Mouse (Mus musculus) adrenal gland, postnatal 14 days (tissue): ENCODE results near the gene Rab3c. TPM values are rescaled to one million over a fixed set of nuclear protein-coding genes. Genes with fewer than 3 reads are reported as not detected.

ENCODE experiments used
- DNase-seq: peaks from one replicate; pipeline ENCODE4 v3.0.0; 2021; ENCODE audit warnings: mixed read lengths
- long read RNA-seq, 2 experiments: library from polyadenylated mRNA; stranded (forward); transcript quantifications; one replicate each; pipeline ENCODE4 v2.0.0; 2021
- total RNA-seq: library from RNA; stranded (reverse); gene quantifications from 2 replicates; pipeline ENCODE4 v1.2.3, GENCODE M21; 2021

The Rab3c gene
- 29.3 and 30.6 TPM in 2 replicates for total RNA-seq
- long read RNA-seq, experiment 1, full-length matches to known transcripts = 7 of 13 reads
- long read RNA-seq, experiment 1, partial matches to known transcripts = 0 of 13 reads
- long read RNA-seq, experiment 1, other reads (novel, unspliced or antisense) = 6 of 13 reads
- long read RNA-seq, experiment 2, full-length matches to known transcripts = 4 of 14 reads
- long read RNA-seq, experiment 2, partial matches to known transcripts = 0 of 14 reads
- long read RNA-seq, experiment 2, other reads (novel, unspliced or antisense) = 10 of 14 reads

DNA sequence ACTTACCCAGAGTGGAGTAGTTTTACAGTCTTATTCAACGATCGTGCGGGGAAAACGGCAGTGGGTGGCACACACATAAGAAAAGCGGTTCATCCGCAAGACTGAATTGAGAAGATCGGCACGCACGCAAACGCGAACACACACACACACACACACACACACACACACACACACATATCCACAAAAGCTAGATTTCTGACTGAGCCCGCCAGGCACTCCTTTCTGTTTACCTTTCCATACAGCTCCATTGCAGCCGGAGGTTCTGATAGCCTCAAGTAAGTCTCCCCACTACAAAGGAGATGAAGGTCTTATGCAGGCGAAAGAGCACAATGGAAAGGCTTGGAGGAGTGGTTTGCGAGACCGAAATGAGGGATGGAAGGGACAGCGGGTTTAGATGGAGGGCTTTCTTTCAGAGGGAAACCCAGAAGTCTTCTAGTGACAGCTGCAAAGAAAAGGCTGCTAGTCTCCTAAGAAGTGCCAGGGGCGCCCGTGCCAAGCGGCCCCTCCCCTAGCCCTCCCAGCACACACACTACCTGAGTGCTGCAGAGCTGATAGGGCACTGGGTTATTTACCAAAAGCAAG is at the start of gene Rab3c:
TSS of gene Rab3c (minus strand) at position 434 of the 582 bp plus-strand sequence.
- peak; percentile 4 for DNase-seq

DNA sequence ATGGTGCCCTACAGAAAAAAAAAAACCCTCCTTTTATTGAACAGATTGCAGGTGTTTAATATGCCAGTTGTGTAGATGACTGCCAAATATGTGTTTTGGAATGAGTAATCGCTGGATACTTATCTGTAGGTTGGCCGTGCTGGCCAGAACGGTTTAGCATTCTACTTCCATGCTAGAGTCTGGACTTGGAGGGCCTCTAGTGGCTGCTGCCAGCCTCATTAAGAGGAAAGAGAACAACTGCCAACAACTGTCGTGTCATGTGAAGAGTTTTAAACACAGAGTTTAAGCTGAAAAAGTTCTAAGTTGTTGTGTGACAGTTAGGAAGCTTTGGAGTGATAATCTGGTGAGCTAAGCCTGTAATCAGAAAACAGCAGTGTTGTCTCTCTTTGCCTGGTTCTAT is 38.0 kb upstream of the Rab3c start:
- DNase-seq = peak; percentile 13

GRCm38 (mm10) chr13:110307188-110307587 is 26.4 kb upstream of the Rab3c start:
- no peak for DNase-seq

GRCm38 (mm10) chr13:110297112-110297511 is 16.3 kb upstream of the Rab3c start:
- DNase-seq = no peak

DNA sequence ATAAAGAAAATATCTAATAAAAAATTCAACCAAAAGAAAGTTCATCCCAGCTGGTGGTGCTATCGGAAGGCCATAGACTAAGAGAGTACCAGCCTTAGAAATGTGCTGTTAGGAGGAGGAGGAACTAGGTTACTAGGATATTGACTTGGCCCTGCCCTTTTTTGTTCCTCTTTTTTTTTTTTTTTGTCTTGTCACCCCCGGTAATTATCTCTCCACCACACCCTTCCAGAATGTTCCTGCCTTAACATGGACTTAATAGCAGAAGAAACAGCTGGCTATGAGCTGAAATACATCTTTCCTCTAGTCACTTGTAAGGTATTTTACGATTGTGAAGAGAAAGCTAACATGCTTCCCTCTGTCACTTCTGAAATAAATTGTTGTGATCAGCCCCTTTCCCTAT is 7.7 kb upstream of the Rab3c start:
- DNase-seq = no peak

- DNase-seq = no peak
These were observed 3.0 kb upstream of the Rab3c start for GRCm38 (mm10) chr13:110283781-110284180.

DNA sequence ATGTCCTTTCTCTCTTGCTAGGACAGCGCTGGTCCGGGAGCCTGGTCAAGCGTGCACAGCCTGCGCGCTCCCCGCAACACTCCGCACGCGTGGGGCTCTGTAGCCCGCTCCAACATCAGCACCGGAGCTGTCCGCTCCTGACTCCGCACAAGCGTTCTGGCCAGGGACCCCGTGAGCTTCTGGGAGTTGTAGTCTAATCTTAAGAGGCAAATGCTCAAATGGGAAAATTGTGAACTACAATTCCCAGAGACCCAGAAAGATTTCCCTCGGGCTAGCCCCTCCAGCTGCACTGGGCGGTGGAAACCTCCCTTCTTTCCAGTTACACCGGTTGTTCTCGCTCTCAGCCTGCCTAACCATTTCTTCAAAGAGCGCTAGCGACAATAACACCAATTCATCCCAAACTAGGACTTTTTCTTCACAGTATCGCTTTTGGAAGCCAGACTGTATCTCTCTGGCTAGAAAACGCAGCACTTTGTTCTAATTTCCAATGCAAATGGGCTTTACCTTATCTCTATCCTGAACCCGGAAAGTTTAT is 701 bp downstream of the Rab3c start:
- peak; percentile 79 for DNase-seq

GRCm38 (mm10) chr13:110278976-110279736 is 1.6 kb downstream of the Rab3c start:
- DNase-seq = no peak

- no peak for DNase-seq
These were observed 3.1 kb downstream of the Rab3c start for GRCm38 (mm10) chr13:110277709-110278108.

GRCm38 (mm10) chr13:110275471-110275870 is 5.3 kb downstream of the Rab3c start:
- DNase-seq = no peak

DNA sequence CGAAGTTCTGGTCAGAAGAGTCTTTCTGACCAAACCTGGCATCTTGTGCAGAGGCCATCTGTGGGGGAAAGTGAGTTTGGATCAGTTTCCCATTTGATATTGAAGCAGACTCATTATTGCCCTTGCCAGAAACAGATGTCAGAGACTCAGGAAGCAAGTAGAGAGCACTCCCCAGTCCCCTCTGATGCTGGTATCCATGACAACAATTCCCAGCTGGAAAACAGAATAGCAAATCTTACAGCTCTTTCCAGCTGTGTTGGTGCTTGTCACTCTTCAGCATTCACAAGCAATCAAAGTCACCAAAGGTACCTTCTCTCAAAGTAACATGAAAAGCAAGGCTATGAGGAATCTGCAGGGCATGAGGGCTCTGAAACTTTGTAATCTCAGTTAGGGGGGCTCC is 20.1 kb downstream of the Rab3c start:
- no peak for DNase-seq

GRCm38 (mm10) chr13:110251453-110251852 is 29.3 kb downstream of the Rab3c start:
- no peak for DNase-seq

DNA sequence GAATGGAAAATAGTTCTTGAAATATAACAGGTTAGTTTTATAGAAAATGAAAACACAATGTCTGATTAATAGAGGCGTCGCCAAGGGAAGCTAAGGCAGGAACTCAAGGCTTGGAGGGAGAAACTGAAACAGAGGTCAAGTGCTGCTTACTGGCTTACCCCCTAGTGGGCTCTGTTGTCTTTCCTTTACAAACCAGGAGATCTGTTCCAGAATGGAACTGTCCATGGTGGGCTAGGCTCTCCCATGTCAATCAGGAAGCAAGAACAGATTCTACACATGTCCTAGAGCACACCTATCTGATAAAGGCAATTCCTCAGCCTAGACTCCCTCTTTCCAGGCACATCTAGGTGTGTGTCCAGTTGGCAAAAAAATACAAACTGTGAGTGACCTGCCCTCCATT is 32.3 kb downstream of the Rab3c start:
- DNase-seq = no peak

- no peak for DNase-seq
These were observed 41.8 kb downstream of the Rab3c start for GRCm38 (mm10) chr13:110238970-110239369.

- DNase-seq = no peak
These were observed 43.4 kb downstream of the Rab3c start for GRCm38 (mm10) chr13:110237209-110237935.

GRCm38 (mm10) chr13:110233364-110233763 is 47.4 kb downstream of the Rab3c start:
- DNase-seq = no peak

DNA sequence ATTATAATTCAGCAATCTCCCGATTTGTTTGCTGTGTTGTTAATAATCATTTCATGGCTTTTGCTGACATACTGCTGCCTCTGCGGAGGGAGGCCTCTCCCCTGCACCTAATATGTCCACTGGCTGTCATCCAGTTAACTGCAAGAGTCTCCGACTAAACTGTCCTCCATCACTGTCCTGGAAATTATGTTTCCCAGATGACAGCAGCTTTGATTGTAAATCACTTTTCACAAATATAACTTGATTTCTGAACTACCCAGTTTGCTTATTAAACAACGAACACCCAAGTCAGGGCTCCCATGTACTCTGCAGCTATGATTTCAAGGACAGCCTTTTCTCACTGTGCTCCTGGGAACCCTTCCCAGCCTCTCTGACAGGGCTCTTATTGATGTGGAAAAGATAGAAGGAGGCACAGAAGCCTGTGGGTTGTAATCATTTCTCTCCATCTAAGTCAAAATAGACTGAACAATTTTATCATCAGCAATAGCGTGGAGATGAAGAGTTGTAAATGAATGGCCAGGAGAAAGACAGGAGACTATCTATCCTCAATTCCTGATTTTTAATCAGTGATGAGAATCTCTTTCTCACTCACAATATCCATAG is 49.6 kb downstream of the Rab3c start:
- no peak for DNase-seq

GRCm38 (mm10) chr13:110230046-110230445 is 50.8 kb downstream of the Rab3c start:
- DNase-seq = no peak

GRCm38 (mm10) chr13:110219195-110219594 is 61.6 kb downstream of the Rab3c start:
- no peak for DNase-seq

GRCm38 (mm10) chr13:110218497-110218896 is 62.3 kb downstream of the Rab3c start:
- no peak for DNase-seq

DNA sequence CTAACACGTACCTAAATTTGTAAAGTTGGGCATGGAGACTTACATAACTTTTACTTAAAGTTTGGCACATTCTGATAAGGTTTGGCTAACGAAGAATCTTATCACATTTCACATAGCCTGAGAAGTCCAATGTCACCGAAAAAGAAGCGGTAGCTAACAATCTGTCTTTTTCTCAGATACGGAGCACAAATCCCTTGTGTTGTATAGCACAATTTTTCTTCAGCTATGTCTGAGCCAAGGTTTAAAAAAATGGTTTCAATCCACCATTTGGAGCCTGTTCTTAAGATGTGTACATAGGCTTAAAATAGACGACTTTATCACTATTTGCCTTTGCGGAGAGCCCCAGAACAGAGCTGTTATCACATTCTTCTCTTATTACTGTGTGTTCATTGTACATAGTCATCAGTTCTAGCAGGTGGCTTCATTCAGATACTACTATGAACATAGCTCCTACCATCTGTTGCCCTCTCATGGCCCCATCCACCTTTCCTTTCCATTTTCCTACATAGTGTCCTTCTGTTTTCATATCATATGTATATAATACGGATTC is 69.2 kb downstream of the Rab3c start:
- no peak for DNase-seq

GRCm38 (mm10) chr13:110198906-110199305 is 81.9 kb downstream of the Rab3c start:
- DNase-seq = no peak
